ENCODE assay signal across 9 mouse cellular contexts in the genomic region with DNA sequence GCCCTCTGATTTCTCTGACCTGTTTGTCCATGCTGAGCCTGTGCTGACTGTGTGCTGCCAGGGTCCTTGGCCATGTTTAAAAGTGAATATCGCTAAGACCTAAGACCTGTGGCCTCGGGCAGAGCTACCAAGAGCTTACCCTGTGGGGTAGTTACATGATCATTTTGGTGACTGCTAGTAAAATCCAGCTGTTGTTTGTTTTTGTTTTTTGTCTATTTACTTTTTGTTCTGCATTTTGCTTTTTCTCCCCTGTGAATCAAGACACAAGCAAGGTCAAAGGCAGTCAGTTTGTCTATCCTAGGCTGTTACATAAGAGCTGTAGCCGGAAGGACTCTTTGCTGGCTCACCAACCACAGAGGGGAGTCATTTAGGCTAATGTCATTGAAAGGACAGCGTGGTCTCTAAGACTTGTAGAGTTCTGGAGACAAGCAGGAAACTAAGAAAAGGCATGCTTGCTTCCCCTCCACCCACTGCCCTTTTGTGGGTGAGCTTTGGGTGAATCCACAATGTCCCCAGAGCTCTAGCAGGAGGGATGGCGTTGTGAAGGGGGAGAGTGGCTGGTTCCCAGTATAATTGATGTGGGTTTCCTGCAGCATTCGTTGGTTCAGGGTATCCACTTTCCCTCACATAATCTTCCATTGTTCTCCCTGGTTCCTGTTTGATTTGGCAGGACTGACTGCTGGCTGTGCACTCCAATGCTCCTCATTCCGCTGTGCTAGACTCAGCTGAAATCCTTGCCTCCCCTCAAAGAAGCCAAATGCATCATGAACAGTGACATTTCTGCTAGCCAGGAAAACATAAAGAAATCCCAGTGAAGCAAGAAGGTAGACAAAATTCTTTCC. TPM values are rescaled to one million over a fixed set of nuclear protein-coding genes. Genes with fewer than 3 reads are reported as not detected.
DNase-seq lines count a peak whose midpoint lies in the region; ATAC-seq lines count a peak whose summit lies in the region.
"Had no signal": no experiment of that assay in that cellular context is flagged by ENCODE, and none has a peak within 500 bp of the region (broad histone marks: within the 10 kb centered on the region; RNA-seq: fewer than 3 reads in every experiment).

No protein-coding gene starts in this region.

- peak overlapping the region; percentile 76 for H3K27ac ChIP-seq in embryonic facial prominence, embryonic 14.5 days (replicated peaks; ENCODE audit: low read depth, low read length)
- H3K27ac ChIP-seq in neural tube, embryonic 14.5 days (ENCODE audit: low read depth, low read length): no peak overlapping the region

- WGBS in embryonic facial prominence, embryonic 14.5 days: 43% methylated on average over 7 of the region's 7 CpGs
- 52% methylated on average over 7 of the region's 7 CpGs for WGBS in neural tube, embryonic 14.5 days

- DNase-seq in left cerebral cortex, postnatal 4 days: peak; percentile 6
- no peak for DNase-seq in left cerebral cortex, adult 9 months (ENCODE audit: low spot score in 2 of 2)
- DNase-seq in embryonic facial prominence, embryonic 14.5 days (ENCODE audit: low spot score): peak; percentile 78
- peak; percentile 30 for DNase-seq in heart, postnatal 4 days
- DNase-seq in left cerebral cortex, adult 11 months (ENCODE audit: low spot score): no peak
- DNase-seq in spleen, postnatal 10 days (ENCODE audit: low spot score in 2 of 2): no peak
- DNase-seq: right cerebral cortex, postnatal 25 days had no signal

- no peaks in the 10 kb centered on the region for H3K9me3 ChIP-seq in embryonic facial prominence, embryonic 14.5 days (ENCODE audit: control insufficient read depth, low read length)
- no peaks in the 10 kb centered on the region for H3K9me3 ChIP-seq in neural tube, embryonic 14.5 days (ENCODE audit: control insufficient read depth, low read length)

- H3K4me2 ChIP-seq in embryonic facial prominence, embryonic 14.5 days (ENCODE audit: low read depth, low read length): no peak overlapping the region
- no peak overlapping the region for H3K4me2 ChIP-seq in neural tube, embryonic 14.5 days (ENCODE audit: low read depth, low read length)

- no peak overlapping the region for H3K9ac ChIP-seq in embryonic facial prominence, embryonic 14.5 days (ENCODE audit: low read depth, low read length)
- no peak overlapping the region for H3K9ac ChIP-seq in neural tube, embryonic 14.5 days (replicated peaks; ENCODE audit: low read depth, low read length)

- H3K27me3 ChIP-seq in embryonic facial prominence, embryonic 14.5 days (replicated peaks; ENCODE audit: control insufficient read depth, insufficient read depth, low read length): no peaks in the 10 kb centered on the region
- H3K27me3 ChIP-seq in neural tube, embryonic 14.5 days (ENCODE audit: control insufficient read depth, insufficient read depth, low read length): no peaks in the 10 kb centered on the region

- no peaks in the 10 kb centered on the region for H3K36me3 ChIP-seq in embryonic facial prominence, embryonic 14.5 days (ENCODE audit: control insufficient read depth, insufficient read depth, low read length)
- no peaks in the 10 kb centered on the region for H3K36me3 ChIP-seq in neural tube, embryonic 14.5 days (ENCODE audit: control insufficient read depth, insufficient read depth, low read length)

- H3K4me1 ChIP-seq in embryonic facial prominence, embryonic 14.5 days (ENCODE audit: control insufficient read depth, insufficient read depth, low read length): peaks cover 9% of the 10 kb centered on the region; the same call in 1 of the 2 replicates
- H3K4me1 ChIP-seq in neural tube, embryonic 14.5 days (ENCODE audit: control insufficient read depth, insufficient read depth, low read length): no peaks in the 10 kb centered on the region

- no peak overlapping the region for H3K4me3 ChIP-seq in embryonic facial prominence, embryonic 14.5 days (ENCODE audit: low read depth, low read length)
- no peak overlapping the region for H3K4me3 ChIP-seq in neural tube, embryonic 14.5 days (ENCODE audit: low read depth, low read length)

- intact Hi-C loops in left cerebral cortex, postnatal 4 days (cut with DNase I): no loop called here

- peak; percentile 92 for ATAC-seq in embryonic facial prominence, embryonic 14.5 days (ENCODE audit: low read depth)
- peak; percentile 63; the same call in 1 of the 2 replicates for ATAC-seq in neural tube, embryonic 14.5 days (ENCODE audit: low read depth)

RNA-seq across cellular contexts. Expression of gene Gm42906, which starts 33.9 kb away (rescaled TPM):
- total RNA-seq in left cerebral cortex, postnatal 4 days (2021): not detected
- not detected in 2 replicates for polyA plus RNA-seq in embryonic facial prominence, embryonic 14.5 days (2014; fragmentation: Nextera tagmentation; extraction: Ambion mirVana)
- total RNA-seq in heart, postnatal 4 days (2021): not detected
- not detected in 2 replicates for polyA plus RNA-seq in neural tube, embryonic 14.5 days (2014; fragmentation: Nextera tagmentation; extraction: Ambion mirVana)
- total RNA-seq: adrenal gland, postnatal 36 days had no signal

Comparison
In these comparisons a context has a peak if more than half of its experiments do, and no peak if none do; other contexts are left out.
1. DNase-seq: peak in left cerebral cortex, postnatal 4 days (single experiment), embryonic facial prominence, embryonic 14.5 days (single experiment) and heart, postnatal 4 days (single experiment); none in left cerebral cortex, adult 9 months (0 of 2), left cerebral cortex, adult 11 months (single experiment) and spleen, postnatal 10 days (0 of 2).